Mouse (Mus musculus): ENCODE results near the gene Tppp3.
A peak's percentile ranks its signal among the peaks of the same experiment; 100 is the strongest.

Tppp3 gene

DNA sequence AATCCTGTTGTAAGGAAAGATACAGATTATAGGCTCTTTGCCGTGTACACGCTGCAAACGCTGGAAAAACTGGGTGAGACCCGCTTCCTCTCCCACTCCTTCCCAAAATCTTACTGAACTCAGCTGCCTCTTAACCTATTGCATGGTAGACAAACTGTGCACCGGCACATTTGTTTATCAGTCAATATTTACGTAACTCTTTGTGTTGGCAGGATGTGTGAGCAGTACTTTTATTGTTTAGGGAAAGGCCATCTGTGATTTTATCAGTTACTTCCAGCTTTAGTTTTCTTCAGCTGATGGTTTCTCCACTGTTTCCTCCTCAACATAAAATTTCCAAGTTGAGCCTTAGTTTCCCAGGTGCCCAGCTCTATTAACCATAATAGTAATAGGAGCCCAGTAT is 44.4 kb downstream of the Tppp3 start:
- no peak for DNase-seq

DNA sequence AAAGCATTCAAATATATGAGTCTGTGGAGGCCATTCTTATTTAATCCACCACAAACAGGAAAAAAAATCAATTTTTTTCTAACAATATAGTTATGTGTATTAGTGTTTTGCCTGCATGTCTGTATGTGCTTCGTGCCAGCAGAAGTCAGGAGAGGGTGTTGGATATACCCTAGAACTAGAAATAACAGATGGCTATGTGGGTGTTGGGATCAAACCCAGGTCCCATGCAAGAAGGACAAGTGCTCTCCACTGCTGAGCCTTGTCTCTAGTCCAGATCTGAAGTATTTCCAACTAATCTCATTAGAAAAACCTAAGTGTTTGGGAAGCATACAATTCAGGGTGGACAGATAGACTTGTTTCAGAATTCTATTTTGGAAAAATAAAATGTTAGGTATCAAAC is 49.3 kb downstream of the Tppp3 start:
- DNase-seq: no peak

DNA sequence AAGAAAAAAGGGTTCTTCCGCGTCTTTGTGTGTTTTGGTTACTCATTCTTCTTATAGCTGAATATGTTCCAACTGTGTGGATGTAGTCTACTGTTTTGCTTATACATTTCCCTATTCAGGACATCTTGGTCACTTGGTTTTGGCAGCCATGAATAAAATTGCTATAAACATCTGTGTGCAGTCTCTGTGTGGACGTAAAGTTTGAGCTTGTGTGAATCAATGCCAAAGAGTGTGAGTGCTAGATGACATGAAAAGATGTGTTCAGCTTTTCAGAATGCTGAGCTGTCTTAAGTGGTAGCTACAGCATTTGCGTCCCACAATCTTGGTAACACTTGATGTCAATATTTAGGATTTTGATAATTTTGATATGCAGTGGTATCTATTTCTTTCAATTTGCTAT is 51.5 kb downstream of the Tppp3 start:
- DNase-seq: no peak

GRCm38 (mm10) chr8:105418992-105419391 is 52.3 kb downstream of the Tppp3 start:
- DNase-seq: peak; percentile 55
